Mouse (Mus musculus) midbrain, embryonic 12.5 days (tissue): Measurements from ENCODE around the gene Zfp946. TPM values are rescaled to one million over a fixed set of nuclear protein-coding genes. Genes with fewer than 3 reads are reported as not detected.

Source experiments
- ATAC-seq: fragments of 200-750 bp; cut with Nextera tagmentation; 2 replicates; pipeline ENCODE4 v1.8.0; 2017; ENCODE audit warnings: low read depth, moderate TSS enrichment, moderate library complexity; ENCODE audit not compliant: low FRiP score
- H3K27ac ChIP-seq: fragments of 300-500 bp; sonication (generic); replicated peaks from 2 replicates; pipeline ENCODE4 v1.5.1; 2016; ENCODE audit warnings: mild to moderate bottlenecking
- H3K27me3 ChIP-seq: fragments of 300-500 bp; sonication (generic); 2 replicates; pipeline ENCODE4 v1.6.1; 2016; ENCODE audit warnings: mild to moderate bottlenecking
- H3K36me3 ChIP-seq: fragments of 300-500 bp; sonication (generic); 2 replicates; pipeline ENCODE4 v1.6.1; 2016
- H3K4me1 ChIP-seq: fragments of 300-500 bp; sonication (generic); 2 replicates; pipeline ENCODE4 v1.6.1; 2016
- H3K4me2 ChIP-seq: fragments of 300-500 bp; sonication (generic); replicated peaks from 2 replicates; pipeline ENCODE4 v1.6.1; 2016; ENCODE audit warnings: mild to moderate bottlenecking, moderate library complexity
- H3K4me3 ChIP-seq: fragments of 300-500 bp; sonication (generic); 2 replicates; pipeline ENCODE4 v1.5.1; 2016; ENCODE audit warnings: mild to moderate bottlenecking
- H3K9ac ChIP-seq: fragments of 300-500 bp; sonication (generic); replicated peaks from 2 replicates; pipeline ENCODE4 v1.6.1; 2016; ENCODE audit warnings: mild to moderate bottlenecking, moderate library complexity
- H3K9me3 ChIP-seq: fragments of 300-500 bp; sonication (generic); 2 replicates; pipeline ENCODE4 v1.6.1; 2016; ENCODE audit warnings: mild to moderate bottlenecking
- WGBS: fragments of 180-500 bp; shearing (Covaris S2); methylation state at CpG from one replicate; pipeline ENCODE4 v1.1.7; 2016; 5-methylcytosine and 5-hydroxymethylcytosine counted together
- polyA plus RNA-seq: library from polyadenylated mRNA; unstranded; fragments of >200 nt; fragmentation: Nextera tagmentation; extraction: Ambion mirVana; gene quantifications from 2 replicates; pipeline ENCODE4 v1.2.1, GENCODE M21; 2016

The Zfp946 gene
- polyA plus RNA-seq: 32.8 and 39.5 TPM in 2 replicates

GRCm38 (mm10) chr17:22423952-22424617, at the start of gene Zfp946:
Gene Zfp946 (plus strand): TSS chr17:22424222.
- peak within 1 kb of the TSS; percentile 64 for H3K4me3 ChIP-seq
- peaks cover 9% of the 10 kb centered on the region for H3K4me1 ChIP-seq
- WGBS: under 1% methylated on average over 29 of the region's 29 CpGs
- H3K36me3 ChIP-seq: 0 out of 2 replicates have a peak, but pooled peaks cover 5% of the 10 kb centered on the region
- peak within 1 kb of the TSS; percentile 60 for H3K4me2 ChIP-seq
- no peaks in the 10 kb centered on the region for H3K9me3 ChIP-seq
- H3K9ac ChIP-seq: peak within 1 kb of the TSS; percentile 71
- H3K27me3 ChIP-seq: no peaks in the 10 kb centered on the region
- ATAC-seq: peak; percentile 97
- peak within 1 kb of the TSS; percentile 85 for H3K27ac ChIP-seq

- H3K9me3 ChIP-seq: no peaks in the 10 kb centered on the region
- H3K4me3 ChIP-seq: no peak overlapping the region
- H3K4me2 ChIP-seq: no peak overlapping the region
- no peaks in the 10 kb centered on the region for H3K36me3 ChIP-seq
- ATAC-seq: no peak
- H3K27me3 ChIP-seq: no peaks in the 10 kb centered on the region
- no peaks in the 10 kb centered on the region for H3K4me1 ChIP-seq
- H3K9ac ChIP-seq: no peak overlapping the region
- no peak overlapping the region for H3K27ac ChIP-seq
- 87% methylated on average over 2 of the region's 2 CpGs for WGBS
Observed at GRCm38 (mm10) chr17:22410756-22411155, 13.3 kb upstream of the Zfp946 start.

GRCm38 (mm10) chr17:22417510-22417909, 6.5 kb upstream of the Zfp946 start:
- H3K4me1 ChIP-seq: no peaks in the 10 kb centered on the region
- H3K36me3 ChIP-seq: no peaks in the 10 kb centered on the region
- H3K27me3 ChIP-seq: no peaks in the 10 kb centered on the region; the same call in 1 of the 2 replicates
- no peaks in the 10 kb centered on the region for H3K9me3 ChIP-seq
- no peak overlapping the region for H3K27ac ChIP-seq
- H3K4me2 ChIP-seq: no peak overlapping the region
- WGBS: 1% methylated on average over 3 of the region's 3 CpGs
- peak; percentile 54; the same call in 1 of the 2 replicates for ATAC-seq
- no peak overlapping the region for H3K9ac ChIP-seq
- H3K4me3 ChIP-seq: no peak overlapping the region

GRCm38 (mm10) chr17:22424636-22425354, 773 bp downstream of the Zfp946 start:
- WGBS: 3% methylated on average over 12 of the region's 12 CpGs
- Histone ChIP-seq H3K4me2 (peak overlapping the region; percentile 60), H3K36me3 (0 out of 2 replicates have a peak, but pooled peaks cover 5% of the 10 kb centered on the region), H3K4me3 (peak overlapping the region; percentile 64), H3K27me3 (no peaks in the 10 kb centered on the region), H3K9ac (peak overlapping the region; percentile 71), H3K4me1 (peaks cover 9% of the 10 kb centered on the region), H3K27ac (peak overlapping the region; percentile 85), H3K9me3 (no peaks in the 10 kb centered on the region)
- ATAC-seq: peak; percentile 17

- Histone ChIP-seq H3K9me3 (peaks cover 6% of the 10 kb centered on the region), H3K4me1 (no peaks in the 10 kb centered on the region), H3K27me3 (no peaks in the 10 kb centered on the region), H3K4me3 (no peak overlapping the region), H3K27ac (no peak overlapping the region), H3K4me2 (no peak overlapping the region), H3K36me3 (peaks cover 36% of the 10 kb centered on the region), H3K9ac (no peak overlapping the region)
- no peak for ATAC-seq
- 96% methylated on average over 3 of the region's 3 CpGs for WGBS
Observed at GRCm38 (mm10) chr17:22447684-22448083, 23.7 kb downstream of the Zfp946 start.

- 70% methylated on average over 4 of the region's 4 CpGs for WGBS
Observed at GRCm38 (mm10) chr17:22497120-22497519, 73.1 kb downstream of the Zfp946 start.

More at GRCm38 (mm10) chr17:22497120-22497519, 73.1 kb downstream of the Zfp946 start:
- Histone ChIP-seq H3K36me3 (no peaks in the 10 kb centered on the region), H3K4me2 (no peak overlapping the region), H3K27ac (no peak overlapping the region), H3K9ac (no peak overlapping the region), H3K4me1 (no peaks in the 10 kb centered on the region), H3K27me3 (no peaks in the 10 kb centered on the region), H3K9me3 (peaks cover 15% of the 10 kb centered on the region; the same call in 1 of the 2 replicates), H3K4me3 (no peak overlapping the region)
- no peak for ATAC-seq

Other genes starting within 250 kb of the Zfp946 start
- 3.6 and 4.2 TPM in 2 replicates for gene Zfp994, start 198.6 kb upstream of the Zfp946 start, polyA plus RNA-seq
- gene CT030661.1, start 109.4 kb upstream of the Zfp946 start, polyA plus RNA-seq: 11.3 and 13.6 TPM in 2 replicates
- gene Zfp944, start 62.8 kb upstream of the Zfp946 start, polyA plus RNA-seq: 15.2 and 16.5 TPM in 2 replicates
- 12.6 and 13.9 TPM in 2 replicates for gene Zfp758, start 62.8 kb upstream of the Zfp946 start, polyA plus RNA-seq
- gene Vmn2r111, start 149.3 kb downstream of the Zfp946 start, polyA plus RNA-seq: not detected in 2 replicates
- gene Vmn2r112, start 176.7 kb downstream of the Zfp946 start, polyA plus RNA-seq: not detected in 2 replicates